25 mouse cellular contexts compared by ENCODE assay signal in genomic region chr13:21082686-21083085, GRCm38 (mm10). TPM values are rescaled to one million over a fixed set of nuclear protein-coding genes. Genes with fewer than 3 reads are reported as not detected.
DNase-seq lines count a peak whose midpoint lies in the region; ATAC-seq lines count a peak whose summit lies in the region.
"Had no signal": no experiment of that assay in that cellular context is flagged by ENCODE, and none has a peak within 500 bp of the region (broad histone marks: within the 10 kb centered on the region; RNA-seq: fewer than 3 reads in every experiment).

No protein-coding gene starts in this region.

- H3K4me1 ChIP-seq in heart, embryonic 11.5 days (ENCODE audit: control insufficient read depth, insufficient read depth, low read length) = no peaks in the 10 kb centered on the region
- H3K4me1 ChIP-seq in heart, embryonic 10.5 days = no peaks in the 10 kb centered on the region
- no peaks in the 10 kb centered on the region for H3K4me1 ChIP-seq in kidney, embryonic 14.5 days (ENCODE audit: control insufficient read depth, insufficient read depth, low read length)
- no peaks in the 10 kb centered on the region for H3K4me1 ChIP-seq in forebrain, embryonic 13.5 days
- H3K4me1 ChIP-seq: embryonic facial prominence, embryonic 15.5 days; forebrain, embryonic 10.5 days; forebrain, embryonic 15.5 days; heart, embryonic 13.5 days; hindbrain, embryonic 15.5 days had no signal

- WGBS in heart, embryonic 11.5 days (ENCODE audit: insufficient replicate concordance) = 56% methylated on average over 2 of the region's 2 CpGs
- WGBS in heart, embryonic 10.5 days = 64% methylated on average over 2 of the region's 2 CpGs
- WGBS in kidney, embryonic 14.5 days = 81% methylated on average over 2 of the region's 2 CpGs
- WGBS in forebrain, embryonic 13.5 days = 83% methylated on average over 2 of the region's 2 CpGs

- H3K27ac ChIP-seq in heart, embryonic 11.5 days (ENCODE audit: low read depth, low read length) = no peak overlapping the region
- H3K27ac ChIP-seq in heart, embryonic 10.5 days = no peak overlapping the region
- no peak overlapping the region for H3K27ac ChIP-seq in kidney, embryonic 14.5 days (ENCODE audit: low read depth, low read length)
- no peak overlapping the region for H3K27ac ChIP-seq in forebrain, embryonic 13.5 days
- H3K27ac ChIP-seq: embryonic facial prominence, embryonic 15.5 days; forebrain, embryonic 10.5 days; forebrain, embryonic 15.5 days; heart, embryonic 13.5 days; hindbrain, embryonic 15.5 days had no signal

- no peaks in the 10 kb centered on the region for H3K27me3 ChIP-seq in heart, embryonic 11.5 days (ENCODE audit: control insufficient read depth, insufficient read depth, low read length)
- H3K27me3 ChIP-seq in heart, embryonic 10.5 days (ENCODE audit: insufficient read depth, poor library complexity, severe bottlenecking) = no peaks in the 10 kb centered on the region
- H3K27me3 ChIP-seq in kidney, embryonic 14.5 days (ENCODE audit: control insufficient read depth, insufficient read depth, low read length) = no peaks in the 10 kb centered on the region
- H3K27me3 ChIP-seq in forebrain, embryonic 13.5 days = no peaks in the 10 kb centered on the region
- H3K27me3 ChIP-seq: embryonic facial prominence, embryonic 15.5 days; forebrain, embryonic 15.5 days; heart, embryonic 13.5 days; hindbrain, embryonic 15.5 days had no signal

- DNase-seq in heart, adult 11 months = peak; percentile 82
- DNase-seq in heart, adult 9 months (ENCODE audit: low spot score in 2 of 2) = peak; percentile 1 to 24
- no peak for DNase-seq in heart, embryonic 10.5 days (ENCODE audit: low spot score)
- peak; percentile 40 for DNase-seq in kidney, adult 9 months
- DNase-seq in kidney, postnatal 25 days = peak; percentile 22 to 52
- DNase-seq: adrenal gland, adult 8-10 months; B cell, adult 2 months; cerebellum, adult 8-10 months; cerebellum, postnatal 14 days; embryo, embryonic 11 days; gastrocnemius, postnatal 36 days had no signal

- ATAC-seq in heart, embryonic 11.5 days (replicated peaks; ENCODE audit: insufficient number of reproducible peaks, low FRiP score, low TSS enrichment) = no peak
- ATAC-seq in kidney, embryonic 14.5 days (ENCODE audit: low FRiP score, low TSS enrichment) = no peak
- ATAC-seq in forebrain, embryonic 13.5 days = no peak
- ATAC-seq: CD4-positive, CD25-positive, alpha-beta regulatory T cell, adult 4 months; forebrain, embryonic 15.5 days had no signal

- no peak overlapping the region for H3K4me3 ChIP-seq in heart, embryonic 11.5 days (ENCODE audit: low read depth, low read length)
- H3K4me3 ChIP-seq in heart, embryonic 10.5 days = no peak overlapping the region
- H3K4me3 ChIP-seq in kidney, embryonic 14.5 days (ENCODE audit: low read length) = no peak overlapping the region
- no peak overlapping the region for H3K4me3 ChIP-seq in forebrain, embryonic 13.5 days
- H3K4me3 ChIP-seq: embryonic facial prominence, embryonic 15.5 days; erythroblast, embryonic 14.5 days; forebrain, embryonic 10.5 days; forebrain, embryonic 15.5 days; heart, embryonic 13.5 days; hindbrain, embryonic 15.5 days had no signal

- no peaks in the 10 kb centered on the region for H3K36me3 ChIP-seq in heart, embryonic 11.5 days (ENCODE audit: control insufficient read depth, insufficient read depth, low read length)
- H3K36me3 ChIP-seq in heart, embryonic 10.5 days = no peaks in the 10 kb centered on the region
- H3K36me3 ChIP-seq in kidney, embryonic 14.5 days (ENCODE audit: control insufficient read depth, insufficient read depth, low read length) = no peaks in the 10 kb centered on the region
- no peaks in the 10 kb centered on the region for H3K36me3 ChIP-seq in forebrain, embryonic 13.5 days (ENCODE audit: poor library complexity, severe bottlenecking)
- H3K36me3 ChIP-seq: embryonic facial prominence, embryonic 15.5 days; forebrain, embryonic 10.5 days; forebrain, embryonic 15.5 days; G1E; heart, embryonic 13.5 days; hindbrain, embryonic 15.5 days had no signal

- no peak overlapping the region for H3K9ac ChIP-seq in heart, embryonic 11.5 days (ENCODE audit: low read depth, low read length)
- no peak overlapping the region for H3K9ac ChIP-seq in kidney, embryonic 14.5 days (ENCODE audit: low read depth, low read length)
- H3K9ac ChIP-seq in forebrain, embryonic 13.5 days = no peak overlapping the region
- H3K9ac ChIP-seq: embryonic facial prominence, embryonic 15.5 days; forebrain, embryonic 15.5 days; heart, embryonic 13.5 days; hindbrain, embryonic 15.5 days had no signal

- no peak overlapping the region for H3K4me2 ChIP-seq in heart, embryonic 11.5 days
- no peak overlapping the region for H3K4me2 ChIP-seq in kidney, embryonic 14.5 days (replicated peaks; ENCODE audit: low read depth, low read length)
- H3K4me2 ChIP-seq in forebrain, embryonic 13.5 days = no peak overlapping the region
- H3K4me2 ChIP-seq: embryonic facial prominence, embryonic 15.5 days; forebrain, embryonic 15.5 days; heart, embryonic 13.5 days; hindbrain, embryonic 15.5 days had no signal

- no peaks in the 10 kb centered on the region for H3K9me3 ChIP-seq in heart, embryonic 11.5 days (replicated peaks; ENCODE audit: control insufficient read depth, low read length)
- H3K9me3 ChIP-seq in heart, embryonic 10.5 days = no peaks in the 10 kb centered on the region
- no peaks in the 10 kb centered on the region for H3K9me3 ChIP-seq in kidney, embryonic 14.5 days (ENCODE audit: control insufficient read depth, low read length)
- H3K9me3 ChIP-seq in forebrain, embryonic 13.5 days (replicated peaks) = no peaks in the 10 kb centered on the region
- H3K9me3 ChIP-seq: embryonic facial prominence, embryonic 15.5 days; forebrain, embryonic 10.5 days; forebrain, embryonic 15.5 days; G1E; heart, embryonic 13.5 days; hindbrain, embryonic 15.5 days had no signal

RNA-seq across cellular contexts. Expression of gene Olfr1370, which starts 7.9 kb away (rescaled TPM):
- not detected in 2 replicates for polyA plus RNA-seq in heart, embryonic 11.5 days (2014; fragmentation: Nextera tagmentation; extraction: Ambion mirVana)
- polyA plus RNA-seq in heart, embryonic 10.5 days (2016; fragmentation: Nextera tagmentation; extraction: Ambion mirVana) = not detected in 2 replicates
- not detected in 2 replicates for polyA plus RNA-seq in kidney, embryonic 14.5 days (2014; fragmentation: Nextera tagmentation; extraction: Ambion mirVana)
- not detected in 2 replicates for polyA plus RNA-seq in forebrain, embryonic 13.5 days (2015; fragmentation: Nextera tagmentation; extraction: Ambion mirVana)
- polyA plus RNA-seq: CD4-positive, CD25-positive, alpha-beta regulatory T cell, adult 4 months; embryonic facial prominence, embryonic 11.5 days; erythroblast, embryonic 14.5 days; forebrain, embryonic 10.5 days; forebrain, embryonic 15.5 days; G1E; heart, embryonic 13.5 days; heart, postnatal 0 days; hindbrain, embryonic 11.5 days; hindbrain, embryonic 15.5 days had no signal

RNA-seq across cellular contexts. Expression of gene Olfr1369-ps1, which starts 28.6 kb away (rescaled TPM):
- polyA plus RNA-seq in heart, embryonic 11.5 days (2014; fragmentation: Nextera tagmentation; extraction: Ambion mirVana) = 0.06 TPM in 1 of 2 replicates, not detected in the other
- polyA plus RNA-seq in heart, embryonic 10.5 days (2016; fragmentation: Nextera tagmentation; extraction: Ambion mirVana) = 0.07 and 0.10 TPM in 2 replicates
- 0.06 TPM in 1 of 2 replicates, not detected in the other for polyA plus RNA-seq in kidney, embryonic 14.5 days (2014; fragmentation: Nextera tagmentation; extraction: Ambion mirVana)
- polyA plus RNA-seq in forebrain, embryonic 13.5 days (2015; fragmentation: Nextera tagmentation; extraction: Ambion mirVana) = 0.05 TPM in 2 replicates
- polyA plus RNA-seq: embryonic facial prominence, embryonic 11.5 days; erythroblast, embryonic 14.5 days; forebrain, embryonic 15.5 days; G1E; heart, postnatal 0 days; hindbrain, embryonic 11.5 days; hindbrain, embryonic 15.5 days had no signal

RNA-seq across cellular contexts. Expression of gene Olfr263, which starts 46.8 kb away (rescaled TPM):
- not detected in 2 replicates for polyA plus RNA-seq in heart, embryonic 11.5 days (2014; fragmentation: Nextera tagmentation; extraction: Ambion mirVana)
- not detected in 2 replicates for polyA plus RNA-seq in heart, embryonic 10.5 days (2016; fragmentation: Nextera tagmentation; extraction: Ambion mirVana)
- polyA plus RNA-seq in kidney, embryonic 14.5 days (2014; fragmentation: Nextera tagmentation; extraction: Ambion mirVana) = not detected in 2 replicates
- polyA plus RNA-seq in forebrain, embryonic 13.5 days (2015; fragmentation: Nextera tagmentation; extraction: Ambion mirVana) = not detected in 2 replicates
- polyA plus RNA-seq: CD4-positive, CD25-positive, alpha-beta regulatory T cell, adult 4 months; embryonic facial prominence, embryonic 11.5 days; embryonic facial prominence, embryonic 15.5 days; erythroblast, embryonic 14.5 days; forebrain, embryonic 10.5 days; forebrain, embryonic 15.5 days; G1E; heart, embryonic 13.5 days; heart, postnatal 0 days; hindbrain, embryonic 11.5 days; hindbrain, embryonic 15.5 days had no signal
